Mouse (Mus musculus) thymus, adult 2 months (tissue): Measurements from ENCODE around the gene Dlec1. TPM values are rescaled to one million over a fixed set of nuclear protein-coding genes. Genes with fewer than 3 reads are reported as not detected.

Experiments
- DNase-seq: peaks from one replicate; pipeline ENCODE4 v3.0.0; 2021
- H3K27ac ChIP-seq: fragments of 200-500 bp; 2 replicates; pipeline ENCODE4 v1.5.1; 2012; ENCODE audit warnings: low read length, control low read depth; ENCODE audit not compliant: control insufficient read depth, insufficient read depth
- H3K27me3 ChIP-seq: fragments of 200-500 bp; 2 replicates; pipeline ENCODE4 v1.6.1; 2012; ENCODE audit warnings: mild to moderate bottlenecking, low read length, moderate library complexity, mixed read lengths; ENCODE audit not compliant: control insufficient read depth, insufficient read depth
- H3K36me3 ChIP-seq: fragments of 200-500 bp; 2 replicates; pipeline ENCODE4 v1.6.1; 2012; ENCODE audit warnings: mild to moderate bottlenecking, low read length, moderate library complexity; ENCODE audit not compliant: control insufficient read depth, insufficient read depth
- H3K4me1 ChIP-seq: fragments of 200-500 bp; replicated peaks from 2 replicates; pipeline ENCODE4 v1.6.1; 2012; ENCODE audit warnings: low read length; ENCODE audit not compliant: control insufficient read depth, insufficient read depth
- H3K4me3 ChIP-seq: fragments of 200-500 bp; 2 replicates; pipeline ENCODE4 v1.5.1; 2012; ENCODE audit warnings: mild to moderate bottlenecking, low read length, control low read depth, moderate library complexity; ENCODE audit not compliant: control insufficient read depth, insufficient read depth
- CTCF ChIP-seq: fragments of 200-500 bp; IDR thresholded peaks from 2 replicates; pipeline ENCODE4 v1.5.1; 2012; ENCODE audit warnings: mild to moderate bottlenecking, control low read depth, low read length, moderate library complexity, borderline replicate concordance; ENCODE audit not compliant: control insufficient read depth, poor library complexity, insufficient read depth; ENCODE audit errors: extremely low read depth
- POLR2A ChIP-seq: fragments of 200-500 bp; IDR thresholded peaks from 2 replicates; pipeline ENCODE4 v1.6.1; 2012; ENCODE audit warnings: mild to moderate bottlenecking, low read length, control low read depth, moderate library complexity; ENCODE audit not compliant: control insufficient read depth, poor library complexity, insufficient read depth; ENCODE audit errors: extremely low read depth
- WGBS: fragments of 180-500 bp; shearing (Covaris S2); methylation state at CpG from one replicate; pipeline ENCODE4 v1.1.7; 2018; 5-methylcytosine and 5-hydroxymethylcytosine counted together
- polyA plus RNA-seq: library from polyadenylated mRNA; depleted of rRNA; stranded (reverse); fragments of >200 nt; gene quantifications from 2 replicates; pipeline ENCODE4 v1.2.3, GENCODE M21; 2012

The Dlec1 gene
- polyA plus RNA-seq, 1 experiment = 0.73 TPM

DNA sequence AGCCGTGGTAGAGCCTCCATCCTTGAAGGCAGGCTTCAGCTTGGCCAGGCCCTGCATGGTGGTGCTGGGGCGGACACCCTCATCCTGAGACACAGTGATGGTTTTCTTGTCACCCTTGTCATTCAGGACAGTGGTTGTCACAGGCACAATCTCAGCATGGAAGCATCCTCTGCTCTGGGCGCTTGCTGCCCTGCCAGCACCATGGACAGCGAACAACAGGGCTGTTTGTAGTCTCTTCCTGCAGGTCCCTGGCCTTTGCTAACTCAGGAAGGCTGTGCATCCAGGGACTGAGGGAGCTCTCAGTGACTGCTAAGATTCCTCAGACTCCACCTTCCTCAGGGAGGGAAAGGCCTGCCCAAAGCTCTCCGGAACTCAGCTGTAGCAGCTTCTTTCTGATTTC is 47.3 kb downstream of the Dlec1 start:
- Histone ChIP-seq H3K27me3 (no peaks in the 10 kb centered on the region), H3K4me1 (no peaks in the 10 kb centered on the region), H3K36me3 (no peaks in the 10 kb centered on the region), H3K27ac (no peak overlapping the region), H3K4me3 (no peak overlapping the region)
- TF ChIP-seq POLR2A (no peak), CTCF (no peak)
- peak; percentile 17 for DNase-seq
- WGBS = 39% methylated on average over 5 of the region's 5 CpGs

- Histone ChIP-seq H3K4me1 (no peaks in the 10 kb centered on the region), H3K36me3 (no peaks in the 10 kb centered on the region), H3K4me3 (no peak overlapping the region), H3K27me3 (peaks cover 2% of the 10 kb centered on the region; the same call in 1 of the 2 replicates), H3K27ac (no peak overlapping the region)
- TF ChIP-seq CTCF (no peak), POLR2A (no peak)
- 89% methylated on average over 2 of the region's 2 CpGs for WGBS
- no peak for DNase-seq
These were observed 49.5 kb downstream of the Dlec1 start for GRCm38 (mm10) chr9:119151751-119152150.

GRCm38 (mm10) chr9:119155416-119155815 is 53.1 kb downstream of the Dlec1 start:
- no peak for TF ChIP-seq CTCF
- TF ChIP-seq POLR2A = no peak
- no peak for DNase-seq
- WGBS = 85% methylated on average over 8 of the region's 8 CpGs
- Histone ChIP-seq H3K27ac (no peak overlapping the region), H3K36me3 (no peaks in the 10 kb centered on the region), H3K4me1 (no peaks in the 10 kb centered on the region), H3K27me3 (peaks cover 3% of the 10 kb centered on the region; the same call in 1 of the 2 replicates), H3K4me3 (no peak overlapping the region)

DNA sequence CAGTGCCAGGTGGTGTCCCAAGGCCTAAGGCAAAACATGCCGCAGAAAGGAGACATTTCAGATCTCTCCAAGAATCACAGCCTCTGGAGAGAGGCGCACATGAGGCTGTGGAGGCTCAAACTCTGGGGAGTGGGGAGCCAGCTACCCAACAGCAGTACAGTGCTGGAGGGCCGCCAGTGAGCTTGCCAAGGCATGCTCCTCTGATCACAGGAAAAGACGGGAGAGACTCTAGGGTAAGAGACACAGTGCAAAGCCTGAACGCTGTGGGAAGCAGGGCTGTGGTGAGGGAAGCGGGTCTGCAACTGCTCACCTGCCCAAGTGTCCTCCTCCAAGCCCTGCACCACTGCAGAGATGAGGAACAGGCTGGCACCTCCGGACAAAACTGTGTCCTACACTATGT is 53.5 kb downstream of the Dlec1 start:
- no peak overlapping the region for H3K27ac ChIP-seq
- no peak overlapping the region for H3K4me3 ChIP-seq
- DNase-seq = no peak
- peaks cover 3% of the 10 kb centered on the region; the same call in 1 of the 2 replicates for H3K27me3 ChIP-seq
- H3K36me3 ChIP-seq = no peaks in the 10 kb centered on the region
- WGBS = 57% methylated on average over 7 of the region's 7 CpGs
- no peak for TF ChIP-seq CTCF
- TF ChIP-seq POLR2A = no peak
- no peaks in the 10 kb centered on the region for H3K4me1 ChIP-seq

DNA sequence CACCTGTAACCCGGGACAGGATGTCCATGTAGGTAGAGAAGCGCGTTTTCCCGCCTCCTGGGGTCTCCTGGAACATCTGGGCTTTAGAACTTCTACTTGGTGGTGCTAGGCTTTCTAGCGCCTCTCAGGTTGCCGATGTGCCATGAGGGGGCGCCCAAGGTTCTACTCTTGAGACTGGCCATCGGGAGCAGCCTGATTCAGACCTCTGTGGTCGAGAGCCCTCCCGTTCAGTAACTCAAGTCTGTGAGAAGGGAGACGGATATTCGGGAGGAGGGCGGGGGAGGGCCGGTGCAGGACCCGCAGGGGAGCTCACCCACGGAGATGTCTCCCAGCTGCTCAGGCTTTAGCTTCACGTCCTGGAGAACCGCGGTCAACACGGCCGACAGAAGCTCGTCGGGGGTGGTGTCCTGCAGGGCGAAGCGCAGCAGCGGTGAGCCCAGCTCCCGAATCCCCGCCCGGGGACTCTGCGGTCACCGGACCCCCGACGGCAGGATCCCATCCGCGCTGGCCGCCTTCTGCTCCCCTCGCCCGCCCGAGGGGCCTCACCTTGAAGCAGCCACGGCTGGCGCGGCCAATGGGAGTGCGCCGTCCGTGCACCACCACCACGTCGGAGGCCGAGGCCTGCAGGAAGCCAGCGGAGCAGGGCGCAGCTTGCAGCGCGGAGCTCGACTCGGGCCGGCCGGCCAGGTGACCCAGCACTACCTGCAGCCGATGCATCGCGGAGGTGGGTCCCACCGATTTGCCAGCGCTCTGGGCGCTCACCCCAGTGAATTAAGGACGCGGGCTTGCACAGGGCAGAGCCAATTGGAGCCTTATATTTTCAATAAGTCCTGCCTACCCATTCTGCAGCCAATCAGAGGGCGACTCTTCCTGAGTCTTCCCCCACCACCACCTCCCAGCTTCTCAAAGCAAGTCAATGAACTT is 54.3 kb downstream of the Dlec1 start, which contains the start of gene Acaa1b:
TSS of gene Acaa1b (minus strand) at position 816 of the 924 bp plus-strand sequence.
- WGBS = 4% methylated on average over 65 of the region's 65 CpGs
- H3K27me3 ChIP-seq = peaks cover 3% of the 10 kb centered on the region; the same call in 1 of the 2 replicates
- no peak for TF ChIP-seq POLR2A
- no peak for TF ChIP-seq CTCF
- no peaks in the 10 kb centered on the region for H3K4me1 ChIP-seq
- no peak within 1 kb of the TSS for H3K4me3 ChIP-seq
- no peaks in the 10 kb centered on the region for H3K36me3 ChIP-seq
- no peak within 1 kb of the TSS for H3K27ac ChIP-seq
- DNase-seq = peak; percentile 48

GRCm38 (mm10) chr9:119158861-119159260 is 56.6 kb downstream of the Dlec1 start, which contains the start of gene Gm47289:
Gm47289 (plus strand) TSS chr9:119159161.
- no peak for TF ChIP-seq POLR2A
- no peak for TF ChIP-seq CTCF
- Histone ChIP-seq H3K27me3 (peaks cover 3% of the 10 kb centered on the region; the same call in 1 of the 2 replicates), H3K4me3 (no peak within 1 kb of the TSS), H3K4me1 (no peaks in the 10 kb centered on the region), H3K27ac (no peak within 1 kb of the TSS), H3K36me3 (no peaks in the 10 kb centered on the region)
- no peak for DNase-seq
- 56% methylated on average over 4 of the region's 4 CpGs for WGBS
